Mouse (Mus musculus): ENCODE measurements at regions not wholly inside any gene's neighbourhood (a gene's known extent, or its start where the extent isn't known, plus 50 kb on each side); places are given as distances from the start of the nearest gene placed in this dataset.

- no peak overlapping the region for H3K4me3 ChIP-seq (replicated peaks in 1 of 3; ENCODE audit: low read depth in 2 of 3, low read length in 2 of 3, poor library complexity in 1 of 3)
- no peaks in the 10 kb centered on the region for H3K36me3 ChIP-seq (replicated peaks in 1 of 2; ENCODE audit: control insufficient read depth in 1 of 2, insufficient read depth in 1 of 2, low read length in 1 of 2)
- no peak overlapping the region for H3K9ac ChIP-seq (ENCODE audit: insufficient read depth, low read depth)
- H3K27me3 ChIP-seq (replicated peaks) = no peaks in the 10 kb centered on the region
- DNase-seq (ENCODE audit: extremely low read depth) = no peak
- H3K27ac ChIP-seq (ENCODE audit: insufficient read depth, low read depth) = no peak overlapping the region
- in situ Hi-C loops (cut with MboI; ENCODE audit: low pct_ligation_motif_present, low pct_unique_long_range_greater_than_20kb, low sequenced_read_pairs) (no loop called here), dilution Hi-C loops (cut with MboI; ENCODE audit: extremely low pct_ligation_motif_present, extremely low pct_unique_long_range_greater_than_20kb, low sequenced_read_pairs) (no loop called here)
- H3K79me2 ChIP-seq (replicated peaks; ENCODE audit: control insufficient read depth, extremely low read depth, insufficient read depth, poor library complexity, severe bottlenecking) = no peaks in the 10 kb centered on the region
- TF ChIP-seq ZMIZ1 (IDR thresholded peaks at IDR 0.05; ENCODE audit: low read depth, low read length) (no peak), PAX5 (IDR thresholded peaks at IDR 0.05; ENCODE audit: low read length) (no peak), ELF1 (IDR thresholded peaks at IDR 0.05; ENCODE audit: low read depth, low read length) (no peak), ZC3H11A (IDR thresholded peaks at IDR 0.05; ENCODE audit: low read depth, low read length) (no peak), MAX (IDR thresholded peaks at IDR 0.05; ENCODE audit: low read length) (no peak), ZKSCAN1 (IDR thresholded peaks at IDR 0.05; ENCODE audit: borderline replicate concordance, low read depth, low read length) (no peak), KAT2A (IDR thresholded peaks at IDR 0.05; ENCODE audit: insufficient replicate concordance, low read length) (no peak), MYC (IDR thresholded peaks at IDR 0.05; ENCODE audit: low read depth, low read length) (no peak), TBP (conservative IDR thresholded peaks at IDR 0.05; ENCODE audit: low read depth, low read length) (no peak)
- no peak overlapping the region for H3K4me2 ChIP-seq (ENCODE audit: insufficient read depth, low read depth, poor library complexity, severe bottlenecking)
- H3K4me1 ChIP-seq (ENCODE audit: control insufficient read depth in 1 of 2, insufficient read depth in 2 of 2) = no peaks in the 10 kb centered on the region
- H3K9me3 ChIP-seq (replicated peaks; ENCODE audit: low read length) = no peaks in the 10 kb centered on the region
These were observed 188.3 kb upstream of the Cep162 start for GRCm38 (mm10) chr9:87443467-87444235.

GRCm38 (mm10) chr9:87432072-87432471 lies 176.7 kb upstream of the Cep162 start:
- no peaks in the 10 kb centered on the region for H3K79me2 ChIP-seq (replicated peaks; ENCODE audit: control insufficient read depth, extremely low read depth, insufficient read depth, poor library complexity, severe bottlenecking)
- no peak for DNase-seq (ENCODE audit: extremely low read depth)
- H3K36me3 ChIP-seq (replicated peaks in 1 of 2; ENCODE audit: control insufficient read depth in 1 of 2, insufficient read depth in 1 of 2, low read length in 1 of 2) = no peaks in the 10 kb centered on the region
- dilution Hi-C loops (cut with MboI; ENCODE audit: extremely low pct_ligation_motif_present, extremely low pct_unique_long_range_greater_than_20kb, low sequenced_read_pairs) (no loop called here), in situ Hi-C loops (cut with MboI; ENCODE audit: low pct_ligation_motif_present, low pct_unique_long_range_greater_than_20kb, low sequenced_read_pairs) (no loop called here)
- H3K4me3 ChIP-seq (replicated peaks in 1 of 3; ENCODE audit: low read depth in 2 of 3, low read length in 2 of 3, poor library complexity in 1 of 3) = no peak overlapping the region
- TF ChIP-seq TCF12 (IDR thresholded peaks at IDR 0.05; ENCODE audit: low read depth, low read length) (no peak), EP300 (IDR thresholded peaks at IDR 0.05; ENCODE audit: low read length) (no peak), ELF1 (IDR thresholded peaks at IDR 0.05; ENCODE audit: low read depth, low read length) (no peak), ZNF384 (IDR thresholded peaks at IDR 0.05; ENCODE audit: low read depth, low read length) (no peak), ETS1 (conservative IDR thresholded peaks at IDR 0.05; ENCODE audit: low read depth, low read length) (no peak), MAZ (IDR thresholded peaks at IDR 0.05; ENCODE audit: low read depth, low read length) (no peak), HCFC1 (IDR thresholded peaks at IDR 0.05; ENCODE audit: low read depth, low read length) (no peak), MXI1 (IDR thresholded peaks at IDR 0.05; ENCODE audit: low read depth, low read length) (no peak), NELFE (IDR thresholded peaks at IDR 0.05; ENCODE audit: low read depth, low read length) (no peak), POLR2AphosphoS2 (IDR thresholded peaks at IDR 0.05; ENCODE audit: low read depth, low read length) (no peak), MAFK (IDR thresholded peaks at IDR 0.05; ENCODE audit: insufficient replicate concordance, low read length) (no peak), JUND (conservative IDR thresholded peaks at IDR 0.05; ENCODE audit: low read depth, low read length) (no peak), POLR2A (IDR thresholded peaks at IDR 0.05; ENCODE audit: low read depth, low read length) (no peak)
- no peak overlapping the region for H3K4me2 ChIP-seq (ENCODE audit: insufficient read depth, low read depth, poor library complexity, severe bottlenecking)
- no peaks in the 10 kb centered on the region for H3K9me3 ChIP-seq (replicated peaks; ENCODE audit: low read length)
- H3K4me1 ChIP-seq (ENCODE audit: control insufficient read depth in 1 of 2, insufficient read depth in 2 of 2) = no peaks in the 10 kb centered on the region
- no peak overlapping the region for H3K9ac ChIP-seq (ENCODE audit: insufficient read depth, low read depth)
- H3K27me3 ChIP-seq (replicated peaks) = no peaks in the 10 kb centered on the region
- H3K27ac ChIP-seq (ENCODE audit: insufficient read depth, low read depth) = no peak overlapping the region
